Mouse (Mus musculus): ENCODE results near the gene Atp2a3.

The Atp2a3 gene

DNA sequence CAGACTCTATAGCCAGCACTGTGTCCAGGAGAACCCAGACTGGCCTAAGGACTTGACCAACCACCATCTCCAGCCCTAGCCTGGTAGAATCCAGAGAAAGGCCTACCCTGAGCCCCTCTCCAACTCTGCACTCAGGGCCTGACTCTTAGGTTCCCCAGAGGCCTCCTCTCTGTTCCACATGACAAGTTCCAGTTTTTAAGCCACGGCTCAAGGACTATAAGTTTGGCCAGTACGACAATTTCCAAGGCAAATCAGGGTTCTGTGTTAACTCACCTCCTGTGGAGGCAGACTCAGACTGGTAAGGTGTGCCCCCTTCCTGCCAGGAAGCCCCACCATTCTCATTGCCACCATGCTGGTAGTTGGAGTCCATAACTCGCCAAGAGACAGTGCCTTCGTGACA is 6.8 kb upstream of the Atp2a3 start:
- no peak for DNase-seq (ENCODE audit: low spot score in 2 of 2)

DNA sequence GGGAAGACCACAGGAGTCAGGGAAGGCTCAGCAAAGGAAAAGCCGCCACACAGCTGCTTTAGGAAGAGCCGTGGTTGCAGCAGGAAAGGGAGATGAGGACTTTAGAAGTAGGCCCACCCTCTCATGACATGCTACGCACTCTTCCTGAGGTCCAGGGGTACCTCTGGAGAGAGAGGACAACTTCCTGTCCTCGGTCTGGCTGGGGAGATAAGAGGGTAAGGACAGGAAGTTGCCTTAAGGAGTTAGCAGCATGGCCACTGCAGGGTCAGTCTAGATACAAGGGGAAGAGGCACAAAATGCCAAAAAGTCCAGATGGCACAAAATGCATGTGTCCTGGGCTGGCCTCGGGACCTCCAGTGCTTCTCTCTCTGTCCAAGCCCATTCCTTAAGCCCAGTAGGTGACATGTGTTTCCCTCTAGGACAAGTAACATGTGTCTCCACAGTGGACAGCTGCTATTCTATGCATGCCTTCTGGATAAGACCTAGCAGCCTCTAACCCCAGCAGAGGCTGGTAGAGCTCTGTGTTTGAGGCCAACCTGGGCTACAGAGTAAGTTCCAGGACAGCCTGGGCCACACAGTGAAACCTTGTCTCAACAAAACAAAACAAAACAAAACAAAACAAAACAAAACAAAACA is 5.5 kb upstream of the Atp2a3 start:
- no peak for DNase-seq (ENCODE audit: low spot score in 2 of 2)

DNA sequence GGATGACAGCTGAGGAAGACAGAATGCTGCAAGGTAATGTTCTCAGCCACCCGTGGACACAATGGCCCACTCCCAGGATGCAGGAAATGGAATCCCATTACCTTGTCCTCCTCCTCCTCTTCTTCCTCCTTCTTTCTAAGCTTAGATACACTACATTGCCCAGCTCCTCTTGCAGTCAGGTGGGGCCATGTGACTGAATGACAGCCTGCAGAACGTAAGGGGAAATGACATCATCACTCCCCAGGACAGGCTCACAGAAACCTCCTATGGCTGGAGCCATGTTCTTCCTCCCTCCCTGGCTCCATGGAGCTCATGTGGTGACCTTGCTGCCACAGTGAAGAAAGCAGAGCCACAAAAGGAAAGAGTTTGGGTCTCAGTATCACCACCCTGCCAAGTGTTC is 3.7 kb upstream of the Atp2a3 start:
- no peak for DNase-seq (ENCODE audit: low spot score in 2 of 2)

DNA sequence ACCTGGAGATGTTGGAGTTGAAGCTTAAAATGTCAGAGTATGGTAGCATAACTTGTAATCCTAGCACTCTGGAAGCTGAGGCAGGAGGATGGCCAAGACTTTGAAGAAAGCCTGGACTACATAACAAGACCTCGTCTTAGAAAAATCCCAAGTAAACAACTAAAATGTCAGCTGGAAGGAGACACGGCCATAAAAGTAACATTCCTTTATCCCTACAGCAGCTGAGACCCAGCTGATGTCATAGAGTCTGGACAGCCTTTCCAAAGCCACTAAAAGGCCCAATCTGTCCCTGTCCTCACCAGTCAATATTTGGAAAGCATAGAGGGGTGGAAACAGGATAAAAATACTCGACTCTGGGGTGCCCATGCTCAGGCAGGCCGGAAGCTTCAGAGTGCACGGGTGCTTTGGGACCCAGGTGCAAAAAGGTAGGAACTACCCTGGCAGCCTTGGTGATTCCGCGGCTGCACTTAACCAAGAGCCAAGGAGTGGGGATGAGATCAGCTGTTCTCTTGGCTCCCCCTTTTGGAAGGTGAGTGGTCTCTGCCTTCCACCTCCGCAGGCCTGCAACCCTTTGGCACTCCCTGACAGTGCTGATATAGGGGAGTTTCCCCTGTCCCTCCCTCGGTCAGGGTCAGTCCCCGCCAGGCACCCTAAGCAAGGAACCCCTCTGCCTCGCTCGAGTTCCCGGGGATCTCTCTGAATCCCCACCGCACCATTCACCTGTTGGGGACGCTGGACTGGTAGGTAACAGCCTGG is 867 bp upstream of the Atp2a3 start:
- DNase-seq (ENCODE audit: low spot score in 2 of 2): no peak

DNA sequence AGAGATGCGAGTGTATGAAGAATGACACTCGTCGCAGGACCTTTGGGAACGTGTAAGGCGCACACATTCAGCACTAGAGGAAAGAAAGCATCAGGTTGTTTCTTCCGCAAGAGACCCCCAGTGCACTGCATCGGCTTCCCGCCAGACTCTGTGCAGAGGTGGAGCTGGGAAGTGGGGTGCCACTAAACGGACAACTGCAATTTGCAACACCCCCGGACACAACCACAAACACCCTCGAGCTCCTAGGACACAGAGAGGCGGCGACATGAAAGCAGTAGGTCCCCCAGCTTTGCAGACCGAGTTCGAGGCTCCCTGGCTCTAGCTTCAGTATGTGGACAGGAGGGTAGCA is 272 bp upstream of the Atp2a3 start:
- DNase-seq (ENCODE audit: low spot score in 2 of 2): no peak

DNA sequence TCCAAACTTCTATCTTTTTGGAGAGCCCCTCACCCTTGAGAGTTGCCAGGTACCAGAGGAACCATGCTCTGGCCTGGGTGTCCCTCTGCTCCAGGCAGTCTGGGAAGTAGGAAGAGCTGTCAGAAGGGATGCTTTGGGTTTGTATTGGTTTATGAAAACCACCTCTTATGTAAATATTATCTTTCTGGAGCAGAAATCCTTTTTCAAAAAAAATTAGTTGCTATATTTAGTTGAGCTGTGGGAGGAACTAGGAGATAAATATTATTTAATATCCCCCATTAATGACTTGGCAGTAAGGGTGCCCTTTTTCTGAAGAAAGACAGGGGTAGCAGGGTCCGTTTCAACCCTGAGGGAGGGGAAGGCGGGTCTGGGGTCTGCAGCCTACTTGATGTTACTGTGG is 1.4 kb downstream of the Atp2a3 start:
- DNase-seq (ENCODE audit: low spot score in 2 of 2): no peak

DNA sequence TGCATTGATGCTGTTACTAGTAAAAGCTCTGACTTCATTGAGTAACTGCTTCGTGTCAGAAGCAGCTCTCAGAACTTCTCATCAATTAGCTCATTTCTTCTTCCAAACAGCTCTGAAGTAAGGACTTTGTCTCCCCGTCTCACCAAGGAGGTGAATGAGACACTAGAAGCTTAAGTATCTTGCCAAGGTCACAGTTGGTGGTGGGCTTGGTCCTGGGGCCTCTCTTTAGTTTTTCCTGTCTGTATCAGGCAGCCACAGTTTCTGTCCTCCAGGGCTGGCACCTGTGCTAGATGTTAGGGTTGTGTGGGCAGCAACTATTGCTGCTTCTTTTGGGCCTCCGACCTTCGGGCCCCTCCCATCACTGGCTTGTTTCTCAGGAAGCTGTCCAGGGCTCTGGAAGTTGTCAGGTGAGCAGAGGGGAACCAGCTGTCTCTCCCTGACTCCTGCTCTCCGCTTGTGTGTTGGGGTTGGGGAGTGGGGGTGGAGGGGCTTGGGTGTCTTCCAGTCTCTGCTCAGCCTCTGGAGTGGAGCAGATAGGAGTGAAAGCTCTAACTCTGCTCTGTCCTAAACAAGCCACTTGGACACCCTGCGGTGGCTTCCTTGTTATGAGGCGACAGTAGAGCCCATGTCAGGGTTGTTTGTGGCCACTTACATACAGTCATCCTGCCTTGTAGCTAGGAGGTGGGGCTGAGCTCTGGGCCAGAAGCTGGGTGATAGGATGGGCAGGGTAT is 2.3 kb downstream of the Atp2a3 start:
- DNase-seq (ENCODE audit: low spot score in 2 of 2): no peak

DNA sequence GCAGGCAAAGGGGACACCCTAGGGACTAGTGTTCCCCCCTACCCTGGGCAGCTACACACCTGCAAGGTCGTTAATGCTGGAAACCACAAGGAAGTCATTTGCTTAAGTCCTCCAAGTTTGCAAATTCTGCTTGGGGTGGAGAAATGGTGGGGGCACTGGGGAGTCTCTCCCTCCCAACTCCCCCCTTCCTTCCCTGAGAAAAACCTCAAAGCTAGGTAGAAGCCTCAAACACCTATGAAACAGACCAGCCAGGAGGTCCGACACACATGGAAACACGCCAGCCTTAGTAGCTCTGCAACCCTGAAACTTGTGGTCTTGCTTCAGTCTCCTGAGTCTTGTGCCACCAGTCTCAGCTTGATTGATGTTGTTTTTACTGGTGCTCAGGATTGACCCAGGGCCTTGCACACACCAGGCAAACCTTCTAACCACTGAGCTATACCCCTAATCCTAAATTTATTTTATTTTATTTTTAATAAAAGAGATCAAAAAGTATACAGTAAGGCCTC is 2.9 kb downstream of the Atp2a3 start:
- no peak for DNase-seq (ENCODE audit: low spot score in 2 of 2)

DNA sequence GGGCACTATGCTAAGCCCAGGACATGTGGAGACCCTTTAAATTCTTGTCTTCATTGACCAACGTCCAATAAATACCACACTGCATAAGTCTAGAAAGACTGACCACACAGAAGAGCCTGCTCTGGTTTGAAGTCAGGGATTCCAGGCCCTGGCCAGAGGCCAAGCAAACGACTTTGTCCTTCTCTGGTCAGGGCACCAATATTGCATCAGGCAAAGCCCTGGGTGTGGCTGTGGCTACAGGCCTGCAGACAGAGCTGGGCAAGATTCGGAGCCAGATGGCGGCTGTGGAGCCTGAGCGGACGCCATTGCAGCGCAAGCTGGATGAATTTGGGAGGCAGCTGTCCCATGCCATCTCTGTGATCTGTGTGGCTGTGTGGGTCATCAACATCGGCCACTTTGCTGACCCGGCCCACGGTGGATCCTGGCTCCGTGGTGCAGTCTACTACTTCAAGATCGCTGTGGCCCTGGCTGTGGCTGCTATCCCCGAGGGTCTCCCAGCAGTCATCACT is 14.1 kb downstream of the Atp2a3 start:
- DNase-seq (ENCODE audit: low spot score in 2 of 2): no peak

DNA sequence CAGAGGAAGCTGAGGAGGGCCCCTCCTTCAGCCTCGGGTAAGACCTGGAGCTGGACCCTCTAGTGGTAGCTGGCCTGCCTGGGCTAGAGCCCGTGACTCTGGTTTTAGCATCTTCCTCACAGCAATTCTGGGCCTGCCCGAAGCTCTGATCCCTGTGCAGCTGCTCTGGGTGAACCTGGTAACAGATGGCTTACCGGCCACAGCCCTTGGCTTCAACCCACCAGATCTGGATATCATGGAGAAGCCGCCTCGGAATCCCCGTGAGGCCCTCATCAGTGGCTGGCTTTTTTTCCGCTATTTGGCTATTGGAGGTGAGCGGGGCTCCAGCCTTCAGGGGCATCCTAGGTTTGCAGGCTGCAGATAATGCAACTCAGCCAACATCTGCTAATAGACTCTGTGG is 21.5 kb downstream of the Atp2a3 start:
- DNase-seq (ENCODE audit: low spot score in 2 of 2): no peak

DNA sequence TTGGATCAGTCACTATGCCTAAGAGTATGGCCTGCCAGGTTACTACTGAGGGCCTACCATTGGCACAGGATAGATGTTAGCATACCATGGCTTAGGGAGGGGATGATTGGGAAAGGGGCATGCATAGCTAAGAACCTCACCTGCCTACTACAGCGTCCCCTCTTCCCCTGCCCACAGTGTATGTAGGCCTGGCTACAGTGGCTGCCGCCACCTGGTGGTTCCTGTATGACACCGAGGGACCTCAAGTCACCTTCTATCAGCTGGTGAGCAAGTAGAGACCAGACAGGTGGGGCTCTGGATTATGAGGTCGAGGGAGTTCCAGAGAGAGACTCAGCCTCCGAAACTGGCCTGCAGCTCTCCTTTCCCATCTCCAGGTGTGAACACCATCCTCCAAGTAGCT is 22.3 kb downstream of the Atp2a3 start:
- no peak for DNase-seq (ENCODE audit: low spot score in 2 of 2)

DNA sequence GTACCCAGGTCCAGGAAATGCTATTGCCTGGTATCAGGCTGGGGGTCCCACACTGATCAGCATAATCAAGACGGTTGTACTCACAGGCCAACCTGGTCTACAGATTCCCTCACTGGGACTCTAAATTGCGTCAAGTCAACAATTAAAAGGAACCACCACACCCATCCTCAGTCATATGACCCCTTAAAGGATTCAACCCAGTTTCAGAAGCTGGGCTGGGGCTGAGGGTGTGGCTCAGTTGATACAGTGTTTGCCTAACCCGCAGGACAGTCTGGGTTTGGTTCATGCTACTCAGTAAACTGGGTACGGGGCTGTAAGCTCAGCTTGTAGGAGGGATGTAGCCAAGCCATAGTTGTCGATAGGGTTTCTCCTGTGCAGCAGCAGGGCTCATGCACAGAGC is 25.8 kb downstream of the Atp2a3 start:
- no peak for DNase-seq (ENCODE audit: low spot score in 2 of 2)

DNA sequence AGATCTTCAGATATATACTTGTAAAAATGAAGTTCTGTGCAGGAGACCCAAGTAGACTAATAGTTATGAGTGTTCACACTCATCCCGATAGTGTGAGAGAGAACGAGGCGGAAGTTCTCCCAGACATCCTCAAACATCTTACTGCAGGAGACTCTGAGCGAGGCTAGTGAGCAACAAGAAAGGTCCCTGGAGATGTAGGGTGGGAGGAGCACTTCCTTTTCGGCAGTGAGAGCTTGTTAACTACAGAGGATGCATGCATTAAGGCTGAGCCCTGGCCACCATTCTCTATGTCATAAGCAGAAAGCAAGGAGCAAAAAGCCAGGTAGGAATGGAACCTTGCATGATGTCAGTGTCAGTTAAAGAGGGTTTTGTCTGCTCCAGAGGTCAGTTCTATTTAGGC is 26.3 kb downstream of the Atp2a3 start:
- no peak for DNase-seq (ENCODE audit: low spot score in 2 of 2)

DNA sequence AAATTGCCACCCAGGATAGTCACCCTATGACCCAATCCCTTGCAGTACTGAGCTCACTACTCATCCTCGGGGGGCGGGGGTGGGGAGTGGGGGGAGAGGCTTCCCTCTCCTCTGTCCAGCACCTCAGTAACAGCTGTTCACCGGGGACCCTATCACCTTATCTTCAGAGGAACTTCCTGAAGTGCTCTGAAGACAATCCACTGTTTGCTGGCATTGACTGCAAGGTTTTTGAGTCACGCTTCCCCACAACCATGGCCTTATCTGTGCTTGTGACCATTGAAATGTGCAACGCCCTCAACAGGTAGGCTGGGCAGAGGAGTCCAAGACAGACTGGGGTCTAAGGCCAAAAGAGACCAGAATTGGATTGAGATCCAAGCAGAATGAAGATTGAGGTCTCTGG is 26.8 kb downstream of the Atp2a3 start:
- no peak for DNase-seq (ENCODE audit: low spot score in 2 of 2)

DNA sequence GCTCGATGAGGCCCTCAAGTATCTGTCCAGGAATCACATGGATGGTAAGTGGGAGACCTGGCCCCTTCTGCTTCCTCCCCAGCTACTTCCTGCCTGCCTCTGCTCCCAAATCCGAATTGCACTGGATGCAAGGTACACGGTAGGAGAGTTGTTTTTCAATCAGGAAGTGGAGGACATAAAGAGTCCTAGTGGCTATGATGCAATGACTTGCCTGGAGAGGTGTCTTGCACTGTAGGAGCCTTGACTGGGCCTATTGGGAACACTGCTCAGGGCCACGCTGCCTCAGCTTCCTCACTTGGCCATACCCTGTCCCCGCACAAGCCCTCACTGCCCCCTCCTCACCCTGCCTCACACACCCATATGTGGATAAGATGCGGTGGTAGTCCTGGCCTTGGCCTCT is 28.1 kb downstream of the Atp2a3 start:
- no peak for DNase-seq (ENCODE audit: low spot score in 2 of 2)

DNA sequence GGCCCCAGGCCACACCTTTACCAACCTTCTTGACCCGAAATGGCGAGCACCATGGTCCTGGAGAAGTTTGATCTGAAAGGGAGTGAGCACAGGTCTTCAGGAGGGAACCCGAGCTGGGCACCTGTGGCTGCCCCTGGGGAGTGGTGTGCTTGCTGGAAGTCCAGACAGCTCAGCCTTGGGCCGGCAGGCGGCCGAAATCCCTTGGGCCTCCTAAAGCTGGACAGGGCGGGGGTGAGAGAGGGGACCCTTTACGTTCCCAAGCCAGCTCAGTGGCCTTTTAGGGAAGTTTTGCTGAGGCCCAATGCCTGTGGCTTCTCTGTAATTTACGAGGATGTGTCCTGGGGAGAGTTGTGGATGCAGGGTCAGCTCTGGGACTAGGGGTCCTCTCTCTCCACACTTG is 29.7 kb downstream of the Atp2a3 start:
- no peak for DNase-seq (ENCODE audit: low spot score in 2 of 2)

DNA sequence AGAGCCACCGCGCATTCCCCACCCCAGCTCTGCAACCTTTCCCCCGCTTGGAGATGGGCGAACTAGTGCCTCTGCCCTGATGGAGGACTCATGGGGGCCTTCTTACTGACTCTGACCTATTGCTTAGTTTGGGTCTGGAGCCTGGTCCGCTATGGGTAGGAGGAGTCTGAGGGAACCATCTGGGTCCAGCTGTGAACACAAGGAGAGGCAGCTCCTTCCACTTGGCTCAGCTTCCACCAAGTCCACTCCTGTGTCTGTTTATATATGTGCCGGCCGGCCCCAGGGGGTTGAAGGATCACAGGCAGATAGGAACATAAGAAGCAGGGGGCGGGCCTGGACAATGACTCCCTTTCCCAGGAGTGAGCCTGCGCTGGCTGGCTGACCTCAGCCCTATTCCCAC is 31.0 kb downstream of the Atp2a3 start:
- DNase-seq (ENCODE audit: low spot score in 2 of 2): no peak

DNA sequence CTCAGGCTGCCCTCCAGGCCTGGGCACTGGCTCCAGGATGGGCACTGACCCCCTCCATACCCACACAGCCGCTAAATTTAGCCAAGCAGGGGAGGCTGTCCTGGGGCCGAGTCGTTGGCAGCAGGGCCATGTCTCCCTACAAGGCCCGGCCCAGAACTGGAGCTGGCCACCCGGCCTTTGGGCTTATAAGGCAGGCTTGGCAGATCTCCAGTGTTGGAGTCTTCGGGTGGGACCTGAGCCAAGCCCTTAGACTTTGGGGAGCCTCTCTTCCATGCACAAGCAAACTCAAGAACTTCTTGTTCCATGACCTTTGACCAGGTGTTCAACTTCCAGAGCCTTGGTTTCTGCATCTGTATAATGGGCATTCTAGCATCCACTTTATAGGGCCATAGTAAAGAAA is 35.4 kb downstream of the Atp2a3 start:
- DNase-seq (ENCODE audit: low spot score in 2 of 2): no peak

DNA sequence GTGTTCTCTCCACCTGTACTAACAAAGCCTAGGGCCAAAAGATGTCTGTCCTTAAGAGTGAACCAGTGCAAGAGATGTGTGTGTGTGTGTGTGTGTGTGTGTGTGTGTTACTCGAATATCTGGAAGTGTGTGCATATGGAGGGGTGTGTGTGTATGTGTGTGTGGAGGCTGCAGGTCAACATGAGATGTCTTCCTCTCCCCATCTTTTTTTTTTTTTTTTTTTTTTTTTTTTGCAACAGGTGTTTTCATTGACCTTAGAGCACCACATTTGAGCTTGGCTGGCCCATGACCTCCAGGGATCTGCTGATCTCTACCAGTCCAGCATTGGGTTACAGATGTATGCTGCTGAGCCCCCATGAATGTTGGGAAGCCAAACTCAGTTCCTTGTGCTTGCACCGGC is 35.8 kb downstream of the Atp2a3 start:
- DNase-seq (ENCODE audit: low spot score in 2 of 2): no peak

DNA sequence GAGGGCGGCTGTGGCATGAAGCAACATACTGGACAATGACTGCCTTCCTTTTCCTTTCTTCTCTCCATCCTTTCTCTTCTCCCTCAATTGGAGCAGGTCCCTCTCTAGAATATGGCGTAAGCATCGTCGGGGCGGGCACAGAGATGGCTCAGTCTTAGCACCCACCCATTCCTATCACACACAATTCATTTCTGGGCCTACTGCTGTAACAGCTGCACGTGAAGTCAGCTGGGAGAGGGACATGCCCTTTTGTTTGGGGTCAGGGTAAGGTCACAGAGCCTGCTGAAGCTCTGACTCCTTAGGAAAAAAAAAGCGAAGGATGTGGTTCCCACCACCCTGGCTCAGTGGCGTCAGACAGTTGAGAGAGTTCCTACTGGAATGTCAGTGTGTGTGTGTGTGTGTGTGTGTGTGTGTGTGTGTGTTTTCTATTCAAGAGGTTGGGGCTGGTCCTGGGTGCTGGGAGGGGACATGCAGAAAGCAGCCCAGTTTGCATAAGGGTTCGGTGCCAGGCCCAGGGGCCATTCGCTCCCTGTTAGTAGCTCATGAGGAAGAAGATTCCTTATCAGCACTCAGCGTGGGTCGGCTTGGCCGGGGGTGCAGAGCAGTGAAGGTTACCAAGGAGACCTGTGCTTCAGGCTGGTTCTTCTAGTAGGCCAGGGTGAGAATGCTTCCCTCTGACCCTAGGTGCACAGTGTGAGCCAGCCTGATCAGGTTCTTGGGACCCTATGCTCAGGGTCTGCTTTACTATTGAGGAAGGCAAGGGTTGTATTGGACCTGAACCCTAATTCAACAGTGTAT is 36.8 kb downstream of the Atp2a3 start:
- DNase-seq (ENCODE audit: low spot score in 2 of 2): no peak

DNA sequence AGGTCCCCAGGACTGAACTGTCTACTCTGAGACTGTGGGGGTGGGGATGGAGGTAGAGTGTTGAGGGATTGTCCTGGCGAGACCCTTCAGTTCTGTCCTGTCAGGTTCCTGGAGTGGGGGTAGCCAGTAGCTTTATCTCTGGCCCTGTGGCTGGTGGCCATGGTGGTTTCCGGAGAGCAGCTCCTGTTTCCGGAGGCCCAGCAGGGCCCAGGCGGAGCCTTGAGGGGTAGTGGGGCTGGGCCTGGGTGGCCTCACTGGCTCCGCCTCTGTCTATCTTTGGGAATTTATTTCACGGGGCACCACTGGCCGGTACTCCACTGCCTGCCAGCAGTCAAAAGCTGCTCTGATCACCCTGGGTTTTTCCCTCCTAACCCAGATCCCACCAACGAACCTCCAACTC is 37.8 kb downstream of the Atp2a3 start, which contains the start of gene P2rx1:
Gene P2rx1 (plus strand): TSS at position 333 of the 400 bp plus-strand sequence.
- DNase-seq (ENCODE audit: low spot score in 2 of 2): no peak

DNA sequence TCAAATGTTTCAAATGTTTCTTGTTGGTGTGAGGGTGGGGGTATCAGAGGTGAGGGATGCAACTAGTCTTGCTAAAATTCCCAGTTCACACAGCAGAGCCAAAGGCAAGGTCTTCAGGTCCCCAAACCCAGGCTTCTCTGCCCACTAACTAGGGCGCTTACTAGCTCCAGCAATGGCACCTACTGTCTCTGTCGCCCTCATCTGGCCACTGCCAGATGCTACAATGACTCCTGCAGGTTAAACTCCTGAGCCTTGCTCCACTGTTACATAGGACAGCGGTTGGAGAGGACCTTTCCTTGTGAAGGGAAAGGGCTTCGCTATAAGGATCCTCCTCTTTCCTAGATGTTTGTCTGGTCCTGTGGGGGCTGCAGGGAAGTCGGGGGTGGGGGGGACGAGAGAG is 40.1 kb downstream of the Atp2a3 start:
- DNase-seq (ENCODE audit: low spot score in 2 of 2): peak in 1 of 2 experiments; percentile 73
